Mouse (Mus musculus): ENCODE data around the gene Incenp.
A peak's percentile ranks its signal among the peaks of the same experiment; 100 is the strongest.
"Not testable (repeated sequence)": the region's sequence is repeated elsewhere in the genome, so short reads cannot be mapped to it uniquely, and the experiment has no call there.

Incenp gene

GRCm38 (mm10) chr19:9917727-9918126 is 18.4 kb upstream of the Incenp start:
- no peak for DNase-seq

DNA sequence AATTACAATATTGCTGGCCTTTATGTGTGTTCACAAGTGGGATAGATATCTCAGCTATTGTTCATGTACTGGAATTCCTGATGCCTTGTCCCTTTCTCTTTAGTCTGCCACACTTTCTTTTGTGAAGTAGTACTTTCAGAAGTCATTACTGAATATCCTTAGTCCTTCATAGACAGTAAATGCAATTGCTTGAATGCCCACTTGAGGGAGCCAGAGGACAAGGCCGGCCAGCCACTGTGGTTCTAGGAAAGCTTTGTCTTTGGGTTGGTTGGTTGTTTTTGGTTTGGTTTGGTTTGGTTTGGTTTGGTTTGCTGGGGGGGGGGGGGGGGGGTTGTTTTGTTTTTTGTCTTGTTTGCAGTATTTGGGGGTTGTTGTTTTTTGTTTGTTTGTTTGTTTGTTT is 16.6 kb upstream of the Incenp start:
- no peak for DNase-seq

DNA sequence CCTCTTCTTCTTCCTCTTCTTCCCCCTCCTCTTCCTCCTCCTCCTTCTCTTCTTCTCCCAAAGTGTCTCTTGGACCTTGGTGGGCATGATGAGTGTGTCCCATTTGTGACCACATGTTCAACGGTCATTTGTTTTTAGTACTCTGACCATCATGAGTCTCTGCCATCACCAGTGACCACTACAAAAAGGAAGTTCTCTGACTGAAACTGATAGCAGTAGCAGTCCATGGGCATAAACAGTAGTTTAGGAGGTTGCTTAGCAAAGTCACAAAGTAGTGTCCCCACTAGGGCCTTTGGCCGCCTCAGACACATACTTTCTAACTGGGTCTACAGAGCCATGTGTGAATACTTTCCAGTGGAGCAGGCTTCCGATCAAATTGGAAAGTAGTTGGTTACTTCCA is 15.0 kb upstream of the Incenp start:
- no peak for DNase-seq

- no peak for DNase-seq
Measured at GRCm38 (mm10) chr19:9913784-9914183, 14.4 kb upstream of the Incenp start.

- no peak for DNase-seq
Measured at GRCm38 (mm10) chr19:9911314-9911754, 12.0 kb upstream of the Incenp start.

GRCm38 (mm10) chr19:9909351-9909750 is 10.0 kb upstream of the Incenp start:
- DNase-seq, result no peak

DNA sequence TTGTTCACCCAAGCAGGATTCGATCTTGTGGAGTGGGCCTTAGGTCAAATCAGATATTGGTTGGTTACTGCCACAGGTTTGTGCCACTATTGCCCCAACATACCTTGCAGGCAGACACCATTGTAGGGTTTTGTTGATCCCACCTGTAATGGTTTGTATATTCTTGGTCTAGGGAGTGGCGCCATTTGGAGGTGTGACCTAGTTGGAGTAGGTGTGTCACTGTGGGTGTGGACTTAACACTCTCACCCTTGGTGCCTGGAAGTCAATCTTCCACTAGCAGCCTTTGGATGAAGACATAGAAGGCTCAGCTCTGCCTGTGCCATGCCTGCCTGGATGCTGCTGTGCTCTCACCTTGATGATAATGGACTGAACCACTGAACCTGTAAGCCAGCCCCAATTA is 1.3 kb upstream of the Incenp start:
- not testable (repeated sequence) for DNase-seq

DNA sequence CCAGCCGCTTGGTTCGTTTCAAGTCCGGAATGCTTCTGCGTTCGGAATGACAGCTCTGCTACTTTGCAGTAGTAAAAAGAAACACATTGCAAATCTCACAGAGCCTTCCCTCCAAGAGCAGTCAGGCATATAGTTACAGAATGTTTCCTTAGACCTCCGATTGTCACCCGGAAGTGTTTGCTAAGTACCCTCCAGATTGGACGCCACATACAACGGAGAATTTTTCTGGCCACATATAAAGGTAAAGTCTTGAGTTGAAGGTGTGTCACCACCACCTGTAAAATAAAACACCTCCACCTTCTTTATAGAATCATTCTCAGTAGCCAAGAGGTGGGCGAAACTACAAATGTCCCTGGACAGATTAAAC is 412 bp upstream of the Incenp start:
- DNase-seq, result no peak

DNA sequence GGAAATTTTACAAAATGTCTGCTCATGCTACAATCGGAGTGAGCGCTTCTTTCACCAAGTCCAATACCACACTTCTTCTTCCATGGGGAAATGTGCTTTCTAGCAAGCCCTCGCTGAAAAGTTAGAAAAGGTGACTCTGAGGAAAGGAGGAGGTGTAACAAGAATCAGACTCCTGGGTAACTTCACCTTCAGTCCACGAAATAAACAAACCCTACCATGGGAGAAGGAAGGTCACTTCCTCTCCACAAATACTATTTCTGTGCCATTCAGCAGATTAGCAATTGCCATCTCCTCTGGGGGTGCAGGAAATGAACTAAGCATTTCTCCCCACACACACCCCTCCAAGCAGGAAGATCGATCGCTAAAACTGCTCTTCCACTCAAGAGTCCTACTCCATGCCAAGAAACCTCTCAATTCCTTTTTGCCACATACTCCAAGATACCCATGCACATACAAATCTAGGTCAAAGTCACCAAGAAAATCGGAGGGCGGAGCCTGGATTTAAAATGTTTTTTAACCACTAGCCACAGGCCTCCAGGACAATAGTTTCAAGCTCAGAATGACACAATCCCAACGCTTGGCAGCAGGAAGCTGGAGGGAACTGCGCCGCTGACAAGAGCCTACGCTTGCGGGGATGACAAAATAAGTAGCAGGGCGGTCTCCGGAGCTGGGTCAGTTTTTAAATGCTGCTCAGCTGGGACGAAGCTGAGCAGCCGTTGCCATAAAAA is 848 bp downstream of the Incenp start:
- peak; percentile 21 for DNase-seq

DNA sequence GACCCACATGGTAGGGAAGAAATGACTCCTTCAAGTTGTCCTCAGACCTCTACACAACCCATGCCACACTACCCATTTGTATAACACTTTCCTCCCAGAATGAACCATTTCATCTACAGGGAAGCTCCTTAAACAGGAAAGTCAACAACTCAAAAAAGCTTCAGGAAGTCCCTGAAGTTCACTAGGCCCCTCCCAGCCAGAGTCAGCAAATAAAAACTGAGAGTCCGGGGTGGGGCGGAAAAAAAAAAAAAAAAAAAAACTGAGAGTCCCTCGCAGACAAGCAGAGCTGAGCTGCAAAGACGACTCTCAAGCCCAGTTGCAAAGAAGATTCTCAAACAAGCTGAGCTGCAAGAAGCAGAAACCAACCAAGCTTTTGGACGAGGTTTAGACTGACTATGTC is 3.3 kb downstream of the Incenp start:
- no peak for DNase-seq

DNA sequence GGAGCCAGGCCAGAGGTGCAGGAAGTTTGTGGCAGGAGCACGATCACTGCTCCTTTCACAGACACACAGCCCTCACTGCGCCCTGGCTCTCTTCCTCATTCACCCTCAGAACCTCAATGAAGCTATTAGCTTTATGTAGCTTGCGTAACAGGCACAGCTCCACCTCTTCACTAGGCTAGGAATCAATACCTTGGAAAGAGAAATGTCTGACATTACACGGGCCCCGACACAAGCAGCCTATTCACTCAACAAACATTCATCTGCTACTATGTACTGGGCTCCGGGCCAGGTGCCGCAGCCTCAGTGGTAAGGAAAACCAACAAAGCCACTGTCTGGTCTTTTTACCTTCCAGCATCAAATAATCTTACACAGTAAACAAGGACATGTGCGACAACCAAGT is 12.6 kb downstream of the Incenp start:
- DNase-seq, result no peak

GRCm38 (mm10) chr19:9886348-9886747 is 13.0 kb downstream of the Incenp start:
- no peak for DNase-seq

DNA sequence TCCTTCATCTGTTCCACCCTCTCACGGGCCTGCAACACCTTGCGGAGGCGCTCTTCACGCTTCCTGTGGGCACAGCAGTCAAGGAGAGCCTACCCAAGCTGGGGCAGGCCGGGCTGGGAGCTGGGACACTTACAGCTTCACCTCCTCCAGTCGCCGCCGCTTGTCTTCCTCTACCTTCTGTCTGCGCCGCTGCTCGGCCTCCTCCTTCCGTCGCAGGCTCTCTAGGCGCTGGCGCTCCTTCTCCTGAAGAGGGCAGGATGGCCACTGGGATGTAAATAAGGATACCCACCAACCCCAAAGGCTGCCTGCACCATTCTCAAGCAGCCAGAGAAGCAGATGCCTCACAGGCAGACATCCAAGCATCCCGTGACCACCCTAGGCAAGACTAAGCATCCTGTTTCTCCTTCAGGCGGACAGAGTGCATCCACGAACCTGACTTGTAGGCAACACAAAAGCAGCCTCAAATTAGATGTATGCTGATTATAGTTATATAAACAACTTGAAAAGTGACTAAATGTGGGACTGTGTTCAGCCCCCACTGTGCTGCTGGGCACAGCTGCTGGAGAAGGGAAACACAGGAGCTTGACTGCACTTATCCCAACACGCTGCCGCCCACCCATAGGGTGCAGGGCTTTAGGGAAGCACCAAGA is 21.0 kb downstream of the Incenp start:
- DNase-seq, result no peak

GRCm38 (mm10) chr19:9865466-9865865 is 33.9 kb downstream of the Incenp start:
- no peak for DNase-seq

- no peak for DNase-seq
Measured at GRCm38 (mm10) chr19:9864856-9865255, 34.5 kb downstream of the Incenp start.

- not testable (repeated sequence) for DNase-seq
Measured at GRCm38 (mm10) chr19:9860821-9861220, 38.5 kb downstream of the Incenp start.

DNA sequence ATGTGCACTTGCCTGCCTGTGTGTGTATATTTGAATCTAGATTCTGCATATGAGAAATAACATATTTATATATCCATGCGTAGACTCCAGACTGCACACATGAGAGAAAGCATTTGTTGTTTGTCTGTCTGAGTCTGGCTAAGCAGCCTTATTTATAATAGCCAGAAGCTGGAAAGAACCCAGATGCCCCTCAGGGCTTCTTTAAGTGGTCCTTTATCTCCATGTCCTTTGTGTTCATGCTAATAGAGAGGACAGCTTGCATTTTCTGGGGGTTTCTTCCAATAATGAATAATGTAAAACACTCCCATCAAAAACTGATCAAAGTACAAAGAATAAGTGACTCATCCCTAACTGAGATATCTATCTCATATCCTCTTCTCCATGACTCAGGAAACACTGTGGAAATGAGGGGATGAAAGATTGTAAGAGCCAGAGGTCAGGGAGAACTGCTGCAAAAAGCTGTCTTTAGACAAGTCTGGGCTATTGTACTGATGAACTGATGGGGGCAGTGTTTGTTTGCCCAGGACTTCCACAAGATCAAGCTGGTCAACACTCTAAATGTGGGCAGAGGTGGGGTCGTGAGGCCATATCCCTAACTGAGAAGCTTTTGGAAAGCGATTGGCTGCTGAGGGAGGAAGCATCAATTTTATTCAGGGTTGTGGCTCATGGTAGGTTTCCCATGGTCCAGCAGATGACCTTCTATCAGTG is 49.8 kb downstream of the Incenp start:
- DNase-seq, result not testable (repeated sequence)

GRCm38 (mm10) chr19:9847262-9847661 is 52.1 kb downstream of the Incenp start, which contains the start of gene Scgb2a2:
Gene Scgb2a2 (plus strand): TSS chr19:9847562.
- no peak for DNase-seq

DNA sequence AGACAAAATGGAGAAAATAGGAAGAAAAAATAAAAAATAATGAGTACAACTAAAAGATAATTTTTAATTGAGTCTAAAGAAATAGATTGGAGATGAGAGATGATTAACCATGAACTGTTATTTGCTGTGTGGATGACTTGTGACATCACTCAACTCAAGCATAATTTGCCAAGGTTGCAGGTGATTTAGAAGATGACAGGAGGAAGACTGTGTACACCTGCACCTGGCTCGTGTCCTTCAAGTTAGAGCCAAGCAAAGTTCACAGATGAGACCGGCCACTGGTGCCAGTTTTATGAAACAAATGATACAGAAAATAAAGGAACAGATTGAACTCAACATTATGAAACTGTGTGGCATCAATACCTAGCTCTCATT is 62.0 kb downstream of the Incenp start:
- no peak for DNase-seq

GRCm38 (mm10) chr19:9836581-9837340 is 62.6 kb downstream of the Incenp start:
- peak; percentile 7 for DNase-seq

Measured in cerebellum, adult 11-12 months (tissue).